Comparison of ENCODE assay signal across 8 mouse cellular contexts in genomic region chr10:76729631-76730620, GRCm38 (mm10). TPM values are rescaled to one million over a fixed set of nuclear protein-coding genes. Genes with fewer than 3 reads are reported as not detected.
DNase-seq lines count a peak whose midpoint lies in the region; ATAC-seq and TF ChIP-seq lines count a peak whose summit lies in the region.
"Had no signal": no experiment of that assay in that cellular context is flagged by ENCODE, and none has a peak within 500 bp of the region (broad histone marks: within the 10 kb centered on the region; RNA-seq: fewer than 3 reads in every experiment).

No protein-coding gene starts in this region.

- no peaks in the 10 kb centered on the region for H3K9me3 ChIP-seq in embryonic facial prominence, embryonic 11.5 days (replicated peaks; ENCODE audit: control insufficient read depth, low read length)
- no peaks in the 10 kb centered on the region for H3K9me3 ChIP-seq in lung, postnatal 0 days (ENCODE audit: low read length)
- H3K9me3 ChIP-seq: neural tube, embryonic 12.5 days had no signal

- TF ChIP-seq EP300 in lung, postnatal 0 days (IDR thresholded peaks at IDR 0.05), result no peak

- H3K27me3 ChIP-seq in Patski, result no peaks in the 10 kb centered on the region
- H3K27me3 ChIP-seq in embryonic facial prominence, embryonic 11.5 days (ENCODE audit: control insufficient read depth, insufficient read depth, low read length), result no peaks in the 10 kb centered on the region
- H3K27me3 ChIP-seq in lung, postnatal 0 days (replicated peaks; ENCODE audit: insufficient read depth, low read length), result no peaks in the 10 kb centered on the region
- H3K27me3 ChIP-seq: neural tube, embryonic 12.5 days had no signal

- no peak for TF ChIP-seq CTCF in Patski (IDR thresholded peaks at IDR 0.05)
- no peak for TF ChIP-seq CTCF in lung, postnatal 0 days (IDR thresholded peaks at IDR 0.05)

- DNase-seq in Patski (ENCODE audit: low read depth, low spot score), result peak; percentile 46
- peak; percentile 1 for DNase-seq in embryonic facial prominence, embryonic 11.5 days (ENCODE audit: low spot score)
- DNase-seq in heart, postnatal 14 days, result peak; percentile 58 to 59
- peak; percentile 31 for DNase-seq in lung, postnatal 0 days (ENCODE audit: low spot score)
- DNase-seq in neural tube, embryonic 10.5 days (ENCODE audit: extremely low spot score, low spot score), result no peak
- DNase-seq in kidney, adult 11 months, result no peak

- H3K27ac ChIP-seq in embryonic facial prominence, embryonic 11.5 days (replicated peaks; ENCODE audit: low read depth, low read length), result no peak overlapping the region
- no peak overlapping the region for H3K27ac ChIP-seq in lung, postnatal 0 days (ENCODE audit: low read length)
- H3K27ac ChIP-seq: neural tube, embryonic 12.5 days had no signal

- POLR2A ChIA-PET in Patski (lab: Charles Lee), result no interaction called here

- WGBS in embryonic facial prominence, embryonic 11.5 days, result 83% methylated on average over 19 of the region's 19 CpGs
- WGBS in lung, postnatal 0 days, result 73% methylated on average over 19 of the region's 19 CpGs

- intact Hi-C loops in heart, postnatal 14 days (cut with DNase I), result no loop called here

- H3K4me3 ChIP-seq in embryonic facial prominence, embryonic 11.5 days (ENCODE audit: low read depth, low read length), result no peak overlapping the region
- no peak overlapping the region for H3K4me3 ChIP-seq in lung, postnatal 0 days (ENCODE audit: low read depth, low read length)
- H3K4me3 ChIP-seq: neural tube, embryonic 12.5 days had no signal

- CTCF ChIA-PET in Patski (lab: Charles Lee), result interaction anchor here (0.7 to 1.8 kb wide), 2 partner anchors 106 to 264 kb away, joined by 3 to 7 read pairs; partner anchors contain the start of gene Col6a2

- in situ Hi-C loops in Patski (cut with MboI; ENCODE audit: low pct_unique_long_range_greater_than_20kb), result loop anchor here (5.0 kb wide), 2 partner anchors 108 to 263 kb away; partner anchors contain the start of genes Col6a2, Mcm3ap and Ybey

- no peak overlapping the region for H3K4me2 ChIP-seq in embryonic facial prominence, embryonic 11.5 days (ENCODE audit: low read depth, low read length)
- no peak overlapping the region for H3K4me2 ChIP-seq in lung, postnatal 0 days (replicated peaks; ENCODE audit: low read depth, low read length)
- H3K4me2 ChIP-seq: neural tube, embryonic 12.5 days had no signal

- no peak overlapping the region for H3K9ac ChIP-seq in embryonic facial prominence, embryonic 11.5 days (replicated peaks; ENCODE audit: low read length)
- H3K9ac ChIP-seq in lung, postnatal 0 days (replicated peaks; ENCODE audit: low read depth), result no peak overlapping the region
- H3K9ac ChIP-seq: neural tube, embryonic 12.5 days had no signal

- ATAC-seq in Patski, result no peak
- no peak for ATAC-seq in embryonic facial prominence, embryonic 11.5 days (replicated peaks; ENCODE audit: insufficient number of reproducible peaks, low FRiP score, low TSS enrichment, low read depth)
- ATAC-seq in lung, postnatal 0 days, result no peak
- no peak for ATAC-seq in inflammation-experienced regulatory T-cells, adult 6 months

- peaks cover 13% of the 10 kb centered on the region for H3K4me1 ChIP-seq in embryonic facial prominence, embryonic 11.5 days (ENCODE audit: control insufficient read depth, insufficient read depth, low read length)
- peaks cover 12% of the 10 kb centered on the region; the same call in 1 of the 2 replicates for H3K4me1 ChIP-seq in lung, postnatal 0 days (ENCODE audit: insufficient read depth, low read depth, low read length)

- no peaks in the 10 kb centered on the region for H3K36me3 ChIP-seq in embryonic facial prominence, embryonic 11.5 days (replicated peaks; ENCODE audit: control insufficient read depth, insufficient read depth, low read depth, low read length)
- no peaks in the 10 kb centered on the region for H3K36me3 ChIP-seq in lung, postnatal 0 days (ENCODE audit: insufficient read depth, low read length)
- H3K36me3 ChIP-seq: neural tube, embryonic 12.5 days had no signal

RNA-seq across cellular contexts. Expression of gene Col6a1, which starts 4.0 kb away (rescaled TPM):
- 34.8 TPM for polyA plus RNA-seq in Patski (2021)
- polyA plus RNA-seq in embryonic facial prominence, embryonic 11.5 days (2014; fragmentation: Nextera tagmentation; extraction: Ambion mirVana), result 18.5 and 19.8 TPM in 2 replicates
- total RNA-seq in heart, postnatal 14 days (2021), result 100 to 1,000 TPM; 142 to 151 TPM
- 344 and 387 TPM in 2 replicates for polyA plus RNA-seq in lung, postnatal 0 days (2015; fragmentation: Nextera tagmentation; extraction: Ambion mirVana)
- polyA plus RNA-seq in inflammation-experienced regulatory T-cells, adult 6 months (2017; shearing (Covaris generic)), result not detected

Comparison
In these comparisons a context has a peak if more than half of its experiments do, and no peak if none do; other contexts are left out.
1. DNase-seq: peak in Patski (single experiment), embryonic facial prominence, embryonic 11.5 days (single experiment), heart, postnatal 14 days (2 of 2) and lung, postnatal 0 days (single experiment); none in neural tube, embryonic 10.5 days (single experiment) and kidney, adult 11 months (single experiment).
2. RNA of gene Col6a1, which starts 4.0 kb away (polyA plus RNA-seq): 344 to 387 TPM in lung, postnatal 0 days, 34.8 TPM in Patski (single experiment) and 18.5 to 19.8 TPM in embryonic facial prominence, embryonic 11.5 days; not detected in inflammation-experienced regulatory T-cells, adult 6 months; every median in the first group is over 10 times any median in the second.